In genomic region chr8:122056882-122057281, GRCm38 (mm10) we compare ENCODE assay signal across 14 mouse cellular contexts.
A peak's percentile ranks its signal among the peaks of the same experiment; 100 is the strongest.
DNase-seq lines count a peak whose midpoint lies in the region; ATAC-seq and TF ChIP-seq lines count a peak whose summit lies in the region.
"Had no signal": no experiment of that assay in that cellular context is flagged by ENCODE, and none has a peak within 500 bp of the region (broad histone marks: within the 10 kb centered on the region; RNA-seq: fewer than 3 reads in every experiment).

No protein-coding gene starts in this region.

- H3K9me3 ChIP-seq in lung, postnatal 0 days (ENCODE audit: low read length): no peaks in the 10 kb centered on the region
- no peaks in the 10 kb centered on the region for H3K9me3 ChIP-seq in kidney, postnatal 0 days (replicated peaks; ENCODE audit: low read length)
- no peaks in the 10 kb centered on the region for H3K9me3 ChIP-seq in stomach, postnatal 0 days (ENCODE audit: control insufficient read depth, low read length)
- no peaks in the 10 kb centered on the region for H3K9me3 ChIP-seq in midbrain, embryonic 16.5 days (replicated peaks; ENCODE audit: control insufficient read depth, low read length, poor library complexity, severe bottlenecking)

- H3K27ac ChIP-seq in lung, postnatal 0 days (ENCODE audit: low read length): no peak overlapping the region
- no peak overlapping the region for H3K27ac ChIP-seq in kidney, postnatal 0 days
- H3K27ac ChIP-seq in stomach, postnatal 0 days (replicated peaks): peak overlapping the region; percentile 56; the same call in 1 of the 2 replicates
- H3K27ac ChIP-seq in midbrain, embryonic 16.5 days (ENCODE audit: low read length): no peak overlapping the region
- H3K27ac ChIP-seq: hindbrain, postnatal 0 days had no signal

- ATAC-seq in lung, postnatal 0 days: 0 out of 2 replicates have a peak, but pooled peaks have one; percentile 9
- ATAC-seq in kidney, postnatal 0 days (replicated peaks; ENCODE audit: low FRiP score, low read depth): peak; percentile 12; the same call in 1 of the 2 replicates
- peak; percentile 13; the same call in 1 of the 2 replicates for ATAC-seq in stomach, postnatal 0 days (ENCODE audit: low FRiP score, low TSS enrichment)
- no peak for ATAC-seq in midbrain, embryonic 16.5 days

- 47% methylated on average over 7 of the region's 7 CpGs for WGBS in lung, postnatal 0 days
- WGBS in kidney, postnatal 0 days: 36% methylated on average over 7 of the region's 7 CpGs
- WGBS in stomach, postnatal 0 days: 35% methylated on average over 7 of the region's 7 CpGs
- WGBS in midbrain, embryonic 16.5 days: 88% methylated on average over 7 of the region's 7 CpGs

- TF ChIP-seq EP300 in lung, postnatal 0 days (IDR thresholded peaks at IDR 0.05): no peak
- TF ChIP-seq EP300 in stomach, postnatal 0 days (optimal IDR thresholded peaks at IDR 0.05): no peak

- no peaks in the 10 kb centered on the region for H3K27me3 ChIP-seq in lung, postnatal 0 days (replicated peaks; ENCODE audit: insufficient read depth, low read length)
- H3K27me3 ChIP-seq in kidney, postnatal 0 days (ENCODE audit: insufficient read depth, low read length): no peaks in the 10 kb centered on the region
- H3K27me3 ChIP-seq in stomach, postnatal 0 days (ENCODE audit: control insufficient read depth, insufficient read depth, low read length): no peaks in the 10 kb centered on the region
- H3K27me3 ChIP-seq in midbrain, embryonic 16.5 days (ENCODE audit: control insufficient read depth, insufficient read depth, low read depth, low read length): no peaks in the 10 kb centered on the region

- H3K4me2 ChIP-seq in lung, postnatal 0 days (replicated peaks; ENCODE audit: low read depth, low read length): no peak overlapping the region
- no peak overlapping the region for H3K4me2 ChIP-seq in kidney, postnatal 0 days (ENCODE audit: low read length)
- H3K4me2 ChIP-seq in stomach, postnatal 0 days (replicated peaks; ENCODE audit: low read depth): no peak overlapping the region
- H3K4me2 ChIP-seq in midbrain, embryonic 16.5 days (ENCODE audit: low read length): no peak overlapping the region

- no peak for TF ChIP-seq CTCF in lung, postnatal 0 days (IDR thresholded peaks at IDR 0.05)
- no peak for TF ChIP-seq CTCF in kidney, postnatal 0 days (IDR thresholded peaks at IDR 0.05; ENCODE audit: low read depth)
- TF ChIP-seq CTCF in stomach, postnatal 0 days (IDR thresholded peaks at IDR 0.05; ENCODE audit: low read depth): no peak

- H3K4me3 ChIP-seq in lung, postnatal 0 days (ENCODE audit: low read depth, low read length): no peak overlapping the region
- no peak overlapping the region for H3K4me3 ChIP-seq in kidney, postnatal 0 days (replicated peaks; ENCODE audit: low read depth, low read length)
- no peak overlapping the region for H3K4me3 ChIP-seq in stomach, postnatal 0 days (ENCODE audit: low read depth, low read length)
- no peak overlapping the region for H3K4me3 ChIP-seq in midbrain, embryonic 16.5 days (ENCODE audit: low read depth, low read length)

- no peaks in the 10 kb centered on the region for H3K4me1 ChIP-seq in lung, postnatal 0 days (ENCODE audit: insufficient read depth, low read depth, low read length)
- no peaks in the 10 kb centered on the region; the same call in 1 of the 2 replicates for H3K4me1 ChIP-seq in kidney, postnatal 0 days (replicated peaks; ENCODE audit: insufficient read depth, low read length)
- H3K4me1 ChIP-seq in stomach, postnatal 0 days (replicated peaks; ENCODE audit: control insufficient read depth, insufficient read depth): peaks cover 3% of the 10 kb centered on the region; the same call in 1 of the 2 replicates
- peaks cover 4% of the 10 kb centered on the region; the same call in 1 of the 2 replicates for H3K4me1 ChIP-seq in midbrain, embryonic 16.5 days (ENCODE audit: control insufficient read depth, insufficient read depth, low read length)

- no peak for DNase-seq in lung, postnatal 0 days (ENCODE audit: low spot score)
- DNase-seq in lung, postnatal 10 days: no peak
- peak; percentile 46 for DNase-seq in kidney, adult 11 months
- peak; percentile 78 for DNase-seq in kidney, postnatal 0 days (ENCODE audit: low spot score)
- DNase-seq in stomach, postnatal 0 days (ENCODE audit: low spot score): no peak
- DNase-seq in right cerebral cortex, adult 2 months (ENCODE audit: low spot score in 2 of 2): no peak
- DNase-seq: cerebellum, adult 2 months; heart, postnatal 14 days; liver; lung, postnatal 36 days; midbrain, embryonic 14.5 days; thymus, adult 2 months had no signal

- H3K36me3 ChIP-seq in lung, postnatal 0 days (ENCODE audit: insufficient read depth, low read length): no peaks in the 10 kb centered on the region
- H3K36me3 ChIP-seq in kidney, postnatal 0 days (ENCODE audit: insufficient read depth, low read length): no peaks in the 10 kb centered on the region
- no peaks in the 10 kb centered on the region for H3K36me3 ChIP-seq in stomach, postnatal 0 days (ENCODE audit: control insufficient read depth, insufficient read depth, low read length)
- no peaks in the 10 kb centered on the region for H3K36me3 ChIP-seq in midbrain, embryonic 16.5 days (ENCODE audit: control insufficient read depth, insufficient read depth, low read length)

- no peak overlapping the region for H3K9ac ChIP-seq in lung, postnatal 0 days (replicated peaks; ENCODE audit: low read depth)
- no peak overlapping the region for H3K9ac ChIP-seq in kidney, postnatal 0 days (ENCODE audit: low read depth, low read length)
- no peak overlapping the region for H3K9ac ChIP-seq in stomach, postnatal 0 days (ENCODE audit: low read length)
- H3K9ac ChIP-seq in midbrain, embryonic 16.5 days (ENCODE audit: low read depth, low read length): no peak overlapping the region

Comparison
In these comparisons a context has a peak if more than half of its experiments do, and no peak if none do; other contexts are left out.
1. DNase-seq: peak in kidney, adult 11 months (single experiment) and kidney, postnatal 0 days (single experiment); none in lung, postnatal 0 days (single experiment), lung, postnatal 10 days (single experiment), stomach, postnatal 0 days (single experiment) and right cerebral cortex, adult 2 months (0 of 2).